Mouse (Mus musculus) embryo, embryonic 9.5 days (tissue): ENCODE results near the gene Gnai3.

Source experiments
- DNase-seq: peaks from one replicate; pipeline ENCODE4 v3.0.0-alpha.2; 2017; ENCODE audit errors: extremely low spot score

The Gnai3 gene

DNA sequence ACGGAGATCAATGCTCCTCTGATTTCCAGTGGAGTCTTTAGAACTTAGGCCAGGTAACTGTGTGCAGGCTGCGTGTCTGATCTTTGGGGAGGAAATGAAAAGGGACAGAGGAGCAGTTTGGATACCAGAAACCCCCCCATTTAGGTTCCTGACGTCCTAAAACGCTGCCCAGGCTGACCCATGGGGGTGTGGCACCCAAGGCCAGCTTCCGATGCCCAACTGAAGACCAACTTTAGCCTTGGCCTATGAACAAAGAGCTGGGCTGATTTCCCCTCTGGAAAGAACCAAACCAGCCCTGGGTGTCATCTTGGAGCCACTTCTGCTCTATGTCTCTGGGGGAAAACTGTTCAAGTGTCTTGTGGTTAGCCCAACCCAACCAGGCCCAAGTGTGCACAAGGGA lies 18.1 kb upstream of the Gnai3 start:
- DNase-seq: no peak

DNA sequence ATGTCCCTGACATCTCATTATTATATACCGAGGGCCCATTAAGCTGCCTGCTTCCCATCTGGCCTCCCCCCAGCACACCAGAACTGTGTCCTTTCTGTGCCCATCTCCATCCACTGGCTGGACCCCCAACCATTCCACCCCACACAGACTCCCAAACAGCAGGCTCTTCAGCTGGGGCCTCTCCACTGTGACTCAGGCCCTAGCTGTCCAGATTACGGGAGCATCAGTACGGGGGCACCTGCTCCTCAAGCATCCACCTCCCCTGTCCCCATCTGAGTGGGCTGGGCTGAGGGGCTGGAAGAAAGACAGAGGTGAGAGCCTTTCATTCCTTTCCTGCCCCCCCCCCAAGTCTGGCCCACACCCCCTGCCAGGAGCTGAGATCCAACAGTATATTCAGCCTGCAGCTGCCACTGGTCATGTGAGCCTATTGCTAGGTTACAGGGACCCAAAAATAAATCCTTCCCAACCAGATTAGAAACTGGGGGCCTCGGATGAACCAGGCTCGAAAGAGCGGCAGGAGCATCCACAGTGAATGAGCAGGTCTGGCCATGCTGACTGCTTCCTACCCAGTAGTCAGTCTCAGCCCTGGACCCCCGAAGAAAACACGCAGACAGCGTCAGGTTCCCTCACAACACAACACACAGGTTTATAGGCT lies 12.6 kb upstream of the Gnai3 start:
- DNase-seq: no peak

DNA sequence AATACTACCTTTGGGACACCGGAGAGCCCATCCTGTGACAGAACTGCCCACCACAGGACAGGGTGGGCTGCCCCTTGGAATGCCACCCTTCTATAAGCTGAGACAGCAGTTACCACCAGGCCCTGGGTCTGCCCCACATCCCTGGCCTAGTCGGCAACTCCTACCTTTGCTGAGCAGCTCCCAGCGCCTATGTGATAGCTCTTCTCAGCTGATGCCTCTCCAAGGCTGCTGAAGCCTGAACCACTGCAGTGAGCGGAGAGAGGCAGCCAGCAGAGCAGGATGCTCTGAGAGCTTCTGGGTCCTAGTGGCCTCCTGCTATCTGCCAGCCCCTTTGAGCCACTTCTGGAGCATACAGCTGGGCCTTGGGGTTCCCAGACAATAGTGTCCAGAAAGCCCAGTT lies 8.7 kb upstream of the Gnai3 start, which contains the start of gene Gpr61:
Gene Gpr61 (minus strand): TSS at position 227 of the 400 bp plus-strand sequence.
- no peak for DNase-seq

DNA sequence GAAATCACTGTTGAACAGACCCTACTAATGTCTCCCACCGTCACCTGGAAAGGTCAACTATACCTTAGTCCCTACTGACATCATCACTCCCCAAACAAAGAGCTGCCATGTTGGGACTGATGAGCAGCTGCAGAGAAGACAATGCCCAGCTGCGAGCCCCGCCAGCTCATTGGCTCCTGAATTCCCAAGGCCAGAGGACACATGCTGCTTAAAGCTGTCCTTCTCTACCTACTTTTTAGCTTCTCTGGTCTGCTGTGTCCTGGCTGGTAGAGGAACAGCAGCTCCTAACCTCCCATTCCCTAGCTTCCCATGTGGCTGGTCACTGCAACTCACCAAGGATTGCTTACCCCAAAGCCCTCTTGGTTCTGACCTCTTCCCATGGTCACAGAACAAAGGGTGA lies 6.3 kb upstream of the Gnai3 start:
- no peak for DNase-seq

DNA sequence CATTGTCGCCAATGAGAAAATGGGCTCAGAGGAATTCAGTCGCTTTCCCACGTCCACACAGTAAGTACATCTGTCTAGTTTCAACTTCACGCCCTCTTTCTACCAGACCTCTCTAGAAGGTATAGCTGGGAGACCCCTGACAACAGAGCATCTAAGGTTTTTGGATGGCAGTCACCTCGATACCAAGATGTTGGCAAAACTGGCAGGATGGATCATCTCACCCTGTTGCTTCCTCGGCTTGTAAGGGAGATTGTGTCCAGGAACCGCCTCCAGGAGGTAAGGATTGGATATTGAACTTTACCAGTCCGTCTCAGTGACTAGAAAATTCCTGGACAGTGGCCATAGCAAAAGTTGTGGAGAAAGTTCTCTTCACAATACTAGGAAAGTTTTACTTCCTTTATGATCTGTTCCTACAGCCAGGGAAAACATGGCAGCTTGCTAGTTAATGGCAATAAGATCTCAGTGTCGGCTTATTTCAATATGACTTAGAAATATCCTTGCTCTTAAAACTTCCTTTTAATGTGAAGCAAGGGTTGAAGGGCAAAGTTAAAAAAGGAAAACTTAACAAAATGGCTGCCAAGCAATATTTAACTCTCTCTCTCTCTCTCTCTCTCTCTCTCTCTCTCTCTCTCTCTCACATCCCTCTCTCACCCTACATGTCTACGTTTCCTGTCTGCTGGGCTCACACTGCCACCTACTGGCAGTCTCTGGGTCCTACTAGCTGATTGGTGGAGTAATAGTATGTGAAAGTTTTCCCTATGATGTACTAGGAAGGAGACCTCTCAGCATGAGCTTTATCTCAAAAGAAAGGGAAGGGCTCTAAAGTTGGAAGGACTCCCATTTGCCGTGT lies 1.7 kb upstream of the Gnai3 start:
- peak; percentile 91 for DNase-seq

DNA sequence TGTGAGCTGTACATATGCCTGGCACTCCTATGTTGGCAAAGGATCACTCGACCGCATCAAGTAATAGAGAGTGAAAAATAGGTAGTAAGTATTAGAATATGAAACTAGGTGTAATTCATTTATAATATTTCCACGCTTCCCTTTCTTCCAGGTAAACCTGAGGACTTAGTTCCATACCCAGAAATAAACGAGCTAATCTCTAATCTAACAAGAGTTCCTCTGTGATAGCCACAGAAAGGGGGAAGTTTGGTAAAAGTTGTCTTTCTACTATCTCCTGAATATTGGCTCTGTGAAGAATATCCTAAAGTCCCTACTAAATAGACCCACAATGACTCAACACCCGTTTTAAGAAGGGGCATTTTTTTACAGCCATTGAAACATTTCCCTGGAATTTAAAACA lies 725 bp upstream of the Gnai3 start:
- no peak for DNase-seq

DNA sequence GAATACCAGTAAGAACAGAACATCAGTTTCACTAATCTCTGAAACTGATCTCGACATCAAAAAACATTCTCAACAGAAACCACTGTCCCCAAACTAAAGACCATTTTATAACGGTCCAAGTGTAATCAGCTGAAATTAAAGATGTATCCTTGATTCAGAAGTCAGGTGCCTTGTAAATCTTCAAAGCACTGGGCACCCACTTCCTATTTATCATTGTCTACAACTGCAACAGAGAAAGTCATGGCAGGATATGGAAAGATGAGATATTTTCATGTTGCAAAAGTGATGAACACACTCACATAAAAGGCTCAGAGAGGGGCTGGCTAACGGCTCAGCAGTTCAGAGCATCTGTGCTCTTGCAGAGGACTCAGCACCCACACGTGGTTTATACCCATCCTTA lies 5.2 kb downstream of the Gnai3 start:
- DNase-seq: no peak

DNA sequence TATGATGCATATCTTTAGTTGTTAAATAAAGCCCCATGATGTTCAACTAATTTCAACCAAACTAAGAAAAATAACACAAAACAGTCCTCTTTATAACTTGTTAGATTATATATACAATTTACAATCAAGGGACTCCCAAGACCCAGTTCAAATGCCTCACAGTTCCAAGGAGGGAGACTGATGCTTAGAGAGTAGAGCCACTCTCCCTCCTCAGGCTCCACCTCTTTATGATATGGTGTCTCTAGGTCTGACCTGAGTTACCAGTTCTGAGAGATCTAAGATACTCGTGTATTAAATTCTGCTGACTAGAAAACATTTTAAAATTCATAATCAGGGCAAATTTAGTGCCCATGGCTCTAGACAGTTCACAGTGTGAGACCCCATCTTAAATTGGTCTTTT lies 6.8 kb downstream of the Gnai3 start:
- no peak for DNase-seq

DNA sequence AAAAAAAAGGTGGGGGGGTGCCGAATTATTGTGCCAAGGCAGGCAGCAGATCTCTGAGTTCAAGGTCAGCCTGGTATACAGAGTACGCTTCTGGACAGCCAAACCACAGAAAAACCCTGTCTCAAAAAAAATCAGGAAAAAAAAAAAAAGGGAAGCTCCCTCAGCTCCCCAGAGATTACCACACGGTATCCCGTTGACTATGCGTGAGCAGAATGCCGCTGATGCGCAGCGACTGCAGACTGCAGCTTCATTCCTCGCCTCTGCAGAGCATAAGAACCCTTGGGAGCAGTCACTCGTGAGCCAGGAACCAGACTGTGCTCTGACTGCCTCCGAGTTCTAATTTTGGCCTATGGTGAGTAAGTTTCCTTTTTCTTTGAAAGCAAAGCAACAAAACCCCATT lies 11.2 kb downstream of the Gnai3 start:
- DNase-seq: no peak

DNA sequence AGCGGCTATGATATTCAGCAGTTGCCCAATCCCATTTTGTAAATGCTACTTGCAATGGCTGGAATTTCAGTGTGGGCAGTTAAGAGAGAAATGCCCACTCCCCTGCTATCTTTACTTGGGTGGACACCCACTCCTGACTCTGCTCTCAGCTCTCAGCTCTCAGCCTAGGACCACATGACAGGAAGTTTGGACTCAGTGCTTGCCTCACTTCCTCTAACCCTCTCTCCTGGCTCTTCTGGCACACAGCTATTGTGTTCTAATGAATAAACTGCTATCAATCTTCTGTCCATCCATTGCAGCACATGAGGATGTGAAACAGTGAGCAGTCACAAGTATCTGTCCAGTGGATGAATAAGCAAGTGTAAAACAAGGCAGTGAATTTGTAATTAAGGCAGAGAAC lies 13.5 kb downstream of the Gnai3 start:
- no peak for DNase-seq

DNA sequence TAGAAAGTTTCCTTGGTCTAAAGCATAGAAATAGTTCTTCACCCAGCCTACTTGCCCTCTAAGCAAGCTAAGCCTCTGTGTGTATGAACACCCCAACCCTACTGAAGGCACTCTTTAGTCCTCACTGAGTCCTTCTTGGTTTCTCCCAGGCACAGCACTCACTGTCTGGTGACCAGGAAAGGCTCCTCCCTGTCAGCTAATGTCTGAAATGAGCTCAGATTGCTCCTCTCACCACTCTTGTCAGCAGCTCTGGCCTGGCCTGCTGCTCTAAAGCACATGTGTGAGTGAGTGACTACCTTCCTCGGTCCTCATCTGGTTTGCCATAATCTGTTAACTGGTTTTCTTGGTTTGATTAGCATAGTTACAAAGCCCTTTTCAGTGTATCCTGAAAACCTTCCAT lies 14.1 kb downstream of the Gnai3 start:
- DNase-seq: no peak

DNA sequence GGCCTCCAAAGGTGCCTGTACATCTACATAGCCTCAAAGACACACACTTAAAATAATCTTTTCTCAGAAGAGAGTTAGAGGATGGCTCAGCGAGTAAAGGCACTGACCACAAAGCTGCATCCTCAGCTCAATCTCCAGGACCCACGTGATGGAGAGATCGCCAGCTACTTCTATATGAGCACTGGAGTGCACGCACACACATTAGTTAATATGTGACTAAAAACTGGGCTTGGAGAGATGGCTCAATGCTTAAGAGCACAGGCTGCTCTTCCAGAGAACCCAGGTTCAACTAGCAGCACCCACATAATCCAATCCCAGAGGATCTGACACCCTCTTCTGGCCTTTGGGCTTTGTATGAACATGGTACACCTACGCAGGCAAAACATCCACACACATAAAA lies 14.7 kb downstream of the Gnai3 start:
- no peak for DNase-seq

DNA sequence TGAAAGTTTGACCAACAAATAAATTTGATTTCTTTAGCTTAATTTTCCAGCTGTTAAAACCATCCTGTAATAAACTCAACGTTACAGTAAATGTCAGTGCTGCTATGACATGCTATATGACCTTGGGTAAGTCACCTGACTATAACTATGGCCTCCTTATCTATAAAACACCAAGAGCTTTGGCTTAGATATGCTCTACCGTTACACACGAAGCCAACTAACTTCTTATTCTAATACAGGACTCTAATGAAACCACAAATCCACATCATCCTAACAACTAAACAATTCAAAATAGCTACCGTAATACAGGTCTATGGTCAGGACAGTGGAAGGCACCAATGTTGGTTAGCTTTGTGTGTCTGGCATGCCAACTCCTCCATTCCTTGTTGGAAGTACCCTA lies 16.1 kb downstream of the Gnai3 start:
- DNase-seq: no peak

DNA sequence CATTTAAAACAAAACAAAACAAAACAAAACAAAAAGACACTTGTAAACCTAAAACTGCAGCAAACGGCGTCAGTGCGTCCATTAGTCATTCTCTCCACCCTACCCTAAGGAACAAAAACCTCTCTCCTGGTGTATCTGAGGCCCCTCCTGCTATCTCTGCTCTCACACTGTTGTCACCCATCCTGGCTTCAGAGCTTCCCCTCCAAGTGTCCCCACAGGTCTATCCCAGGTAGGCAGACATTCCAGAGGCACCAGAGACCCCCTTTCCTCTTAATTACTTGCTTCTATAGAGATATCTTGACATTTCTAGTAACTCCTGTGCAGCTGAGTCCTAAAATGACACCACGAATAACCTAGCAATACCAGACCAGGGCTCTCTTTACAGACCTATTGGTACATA lies 16.6 kb downstream of the Gnai3 start:
- no peak for DNase-seq

DNA sequence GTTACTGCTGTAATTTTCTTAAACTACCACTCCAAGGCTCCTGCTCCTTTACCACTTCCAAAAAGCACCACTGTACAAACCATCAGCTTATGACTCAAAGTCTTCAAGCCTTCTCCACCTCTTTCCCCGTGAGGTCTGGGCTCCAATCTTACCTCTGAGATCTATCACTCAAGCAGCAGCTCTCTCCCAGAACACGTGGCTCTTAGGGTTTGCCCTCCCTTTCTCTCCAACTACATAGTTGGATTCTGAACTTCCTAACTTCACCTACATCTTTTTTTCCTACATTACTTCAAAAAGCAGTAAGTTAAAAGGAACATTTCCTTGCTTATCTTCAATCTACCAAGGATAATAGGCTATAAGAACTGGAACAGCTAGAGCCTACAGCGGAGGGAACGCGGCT lies 17.4 kb downstream of the Gnai3 start:
- no peak for DNase-seq

DNA sequence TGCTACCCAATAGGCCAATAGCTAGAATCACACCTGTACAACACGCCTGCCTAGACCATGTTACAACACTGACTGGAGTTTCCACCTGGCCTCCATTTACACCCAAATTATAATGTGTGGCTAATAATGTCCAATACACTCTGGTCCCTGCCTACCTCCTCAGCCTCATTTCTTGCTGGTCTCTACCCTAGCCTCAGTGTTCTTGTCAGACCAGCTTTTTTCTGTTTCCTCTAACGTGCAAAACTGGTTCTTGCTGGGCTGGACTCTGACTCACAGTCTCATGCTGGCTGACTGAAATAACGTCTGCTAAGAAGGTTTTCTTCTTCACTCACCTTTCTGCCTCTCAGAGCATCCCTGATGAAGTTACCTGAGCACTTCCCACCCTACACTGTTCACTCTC lies 19.6 kb downstream of the Gnai3 start:
- DNase-seq: no peak

DNA sequence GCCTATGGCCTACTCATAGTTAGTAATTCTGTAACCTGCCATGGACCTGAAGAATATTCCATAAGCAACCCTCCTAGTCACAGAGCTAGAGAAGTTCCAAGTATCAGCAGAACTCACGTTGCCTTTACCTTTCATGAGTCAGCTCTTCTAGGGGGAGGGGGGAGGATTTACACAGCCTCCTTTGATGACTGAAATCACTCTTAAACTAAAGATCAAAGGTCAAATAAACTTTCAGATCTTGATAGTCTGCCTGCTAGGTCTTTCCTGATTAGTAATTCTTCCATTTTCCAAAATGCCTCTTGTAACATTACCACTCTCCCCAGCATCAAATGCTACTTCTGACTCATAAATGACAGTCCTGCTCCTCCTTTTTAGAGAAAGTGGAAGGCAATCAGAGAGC lies 21.8 kb downstream of the Gnai3 start:
- no peak for DNase-seq

DNA sequence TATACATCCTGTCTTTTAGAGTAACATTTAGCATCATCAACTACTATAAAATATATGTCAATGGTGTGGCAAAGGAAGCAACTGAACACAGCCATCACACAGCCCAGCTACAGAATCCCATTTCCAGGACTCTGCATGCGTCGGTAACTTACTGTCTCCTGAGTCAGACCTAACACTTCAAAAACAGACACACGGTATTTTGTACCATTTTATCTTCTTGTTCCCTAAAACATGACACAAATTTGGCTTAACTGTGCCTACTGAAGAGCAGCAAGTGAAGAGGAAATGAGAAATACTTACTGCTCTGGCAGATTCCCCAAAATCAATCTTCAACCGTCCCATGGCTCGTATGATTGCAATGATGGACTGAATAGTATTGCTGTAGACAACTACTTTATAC lies 22.7 kb downstream of the Gnai3 start:
- no peak for DNase-seq

DNA sequence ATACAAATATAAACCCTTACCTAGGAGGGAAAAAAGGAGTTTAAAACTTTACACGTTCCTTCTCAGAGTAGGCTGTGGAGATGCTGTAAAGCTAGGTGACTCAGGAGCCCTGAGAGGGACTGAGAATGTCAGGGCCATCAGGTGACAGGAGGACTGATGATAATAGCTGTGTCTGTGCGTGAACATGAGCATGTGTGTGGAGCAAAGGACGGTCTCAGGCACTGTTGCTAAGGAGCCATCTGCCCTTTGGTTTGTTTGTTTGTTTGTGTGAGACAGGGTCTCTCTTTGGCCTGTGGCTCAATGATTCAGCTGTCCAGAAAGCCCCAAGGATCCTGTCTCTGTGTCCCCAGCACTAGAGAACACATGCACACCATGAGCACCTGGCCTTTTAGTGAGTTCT lies 24.8 kb downstream of the Gnai3 start:
- no peak for DNase-seq

DNA sequence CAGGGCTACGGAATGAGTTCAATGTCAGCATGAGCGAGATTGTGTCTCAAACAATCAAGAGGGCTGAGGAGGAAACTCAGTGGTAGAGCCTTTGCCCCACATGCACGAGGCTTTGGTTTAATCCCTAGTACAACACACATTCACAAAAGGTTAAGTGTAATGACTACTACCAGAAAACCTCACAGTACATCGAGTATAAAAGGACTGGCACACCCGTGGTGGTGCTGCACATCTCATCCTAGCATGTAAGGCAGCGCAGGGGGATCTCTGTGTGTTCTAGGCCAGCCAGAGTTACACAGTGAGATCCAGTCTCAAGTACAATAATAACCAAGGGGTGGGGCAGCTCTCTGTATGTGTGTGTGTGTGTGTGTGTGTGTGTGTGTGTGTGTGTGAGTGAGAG lies 28.5 kb downstream of the Gnai3 start:
- no peak for DNase-seq

DNA sequence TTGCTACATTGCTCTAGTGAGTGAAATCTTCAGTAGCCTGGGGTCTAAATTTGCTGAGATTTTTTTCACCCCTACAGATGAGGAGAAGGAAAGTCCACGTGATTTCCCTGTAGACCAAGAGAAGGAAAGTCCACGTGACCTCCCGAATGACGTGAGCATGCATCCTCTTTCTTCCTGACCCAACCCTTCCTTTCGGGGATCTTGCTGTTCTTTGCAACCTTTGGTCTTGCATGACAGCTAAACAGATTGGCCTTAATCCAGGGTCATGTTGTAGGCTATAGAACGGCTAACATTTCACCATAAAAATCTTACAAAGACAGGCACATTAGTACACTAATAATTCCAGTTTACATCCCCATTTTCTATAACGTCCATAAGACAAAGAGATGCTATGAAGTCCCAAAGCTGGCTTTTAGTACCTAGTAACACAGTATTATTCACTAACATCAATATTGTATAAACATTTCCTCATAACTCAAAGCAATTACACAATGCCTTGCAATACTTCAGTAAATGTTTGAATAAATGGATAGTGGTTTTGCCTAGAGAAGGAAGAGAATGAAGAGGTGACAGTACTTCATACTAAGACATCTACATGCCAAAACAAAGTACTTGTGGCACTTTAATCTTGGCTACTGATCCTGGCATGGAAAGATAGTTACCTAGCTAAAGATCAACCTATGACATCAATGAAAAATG lies 32.2 kb downstream of the Gnai3 start:
- no peak for DNase-seq

DNA sequence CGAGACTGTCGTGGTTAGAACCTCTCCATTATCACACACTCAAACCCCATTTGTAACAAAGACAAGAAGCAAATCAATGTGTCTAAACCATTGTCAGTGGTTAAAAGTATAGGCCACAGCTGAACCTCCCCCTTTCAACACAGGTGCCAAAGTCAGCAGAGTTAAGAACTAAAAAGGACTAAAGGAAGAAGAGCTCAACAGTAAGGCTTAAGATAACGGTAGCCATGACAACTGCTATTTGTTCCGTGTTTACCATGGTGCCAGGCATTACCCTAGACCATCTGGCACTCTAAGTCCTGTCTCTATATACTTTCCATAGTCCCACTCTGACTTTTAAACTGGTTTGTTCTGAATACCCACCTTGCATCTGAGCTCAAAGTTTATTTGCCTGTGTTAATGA lies 33.3 kb downstream of the Gnai3 start:
- DNase-seq: no peak

DNA sequence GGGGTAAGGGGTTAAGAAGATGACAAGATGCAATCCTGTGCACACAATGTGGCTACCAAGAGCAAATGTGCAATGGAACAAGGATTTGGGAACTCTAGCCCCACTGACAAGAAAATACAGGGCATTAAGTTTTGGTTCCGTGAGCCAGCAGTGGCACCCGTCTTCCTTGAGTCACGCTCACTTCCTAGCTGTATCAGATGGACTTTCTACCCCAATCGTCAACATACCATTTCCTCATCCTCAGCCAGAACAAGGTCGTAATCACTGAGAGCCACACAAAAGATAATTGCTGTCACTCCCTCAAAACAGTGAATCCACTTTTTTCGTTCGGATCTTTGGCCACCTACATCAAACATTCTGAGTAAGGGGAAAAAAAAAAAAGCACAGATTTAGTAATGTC lies 33.7 kb downstream of the Gnai3 start:
- no peak for DNase-seq
